Mouse (Mus musculus) lung, adult 2 months (tissue): ENCODE measurements around the gene Klhdc7a. TPM values are rescaled to one million over a fixed set of nuclear protein-coding genes. Genes with fewer than 3 reads are reported as not detected.
A peak's percentile ranks its signal among the peaks of the same experiment; 100 is the strongest.

Experiments
- DNase-seq: peaks from one replicate; pipeline ENCODE4 v3.0.0; 2022
- H3K4me1 ChIP-seq: fragments of 200-500 bp; 2 replicates; pipeline ENCODE4 v1.6.1; 2011; ENCODE audit warnings: low read length; ENCODE audit not compliant: control insufficient read depth, insufficient read depth
- H3K4me3 ChIP-seq: fragments of 200-500 bp; replicated peaks from 2 replicates; pipeline ENCODE3; 2011; ENCODE audit warnings: low read depth, mild to moderate bottlenecking, control low read depth, low read length; ENCODE audit errors: extremely low read depth
- CTCF ChIP-seq: fragments of 200-500 bp; IDR thresholded peaks from 2 replicates; pipeline ENCODE4 v1.5.1; 2011; ENCODE audit warnings: mild to moderate bottlenecking, low read length, control low read depth; ENCODE audit not compliant: insufficient read depth
- POLR2A ChIP-seq: fragments of 200-500 bp; IDR thresholded peaks from 2 replicates; pipeline ENCODE4 v1.6.1; 2011; ENCODE audit warnings: low read depth, mild to moderate bottlenecking, control low read depth, low read length, borderline replicate concordance; ENCODE audit errors: extremely low read depth
- WGBS: fragments of 180-500 bp; shearing (Covaris S2); methylation state at CpG from one replicate; pipeline ENCODE4 v1.1.7; 2018; 5-methylcytosine and 5-hydroxymethylcytosine counted together
- polyA plus RNA-seq: library from polyadenylated mRNA; depleted of rRNA; stranded (reverse); fragments of >200 nt; gene quantifications from 2 replicates; pipeline ENCODE4 v1.2.3, GENCODE M21; 2012

Klhdc7a gene
- polyA plus RNA-seq, 1 experiment: 7.8 TPM

GRCm38 (mm10) chr4:139986913-139987312 lies 19.1 kb upstream of the Klhdc7a start:
- Histone ChIP-seq H3K4me3 (no peak overlapping the region), H3K4me1 (no peaks in the 10 kb centered on the region)
- DNase-seq: no peak
- TF ChIP-seq CTCF: no peak
- no peak for TF ChIP-seq POLR2A
- 55% methylated on average over 7 of the region's 7 CpGs for WGBS

- Histone ChIP-seq H3K4me3 (no peak overlapping the region), H3K4me1 (peaks cover 10% of the 10 kb centered on the region)
- DNase-seq: peak; percentile 23
- 29% methylated on average over 5 of the region's 5 CpGs for WGBS
- TF ChIP-seq POLR2A (no peak), CTCF (no peak)
Observed at GRCm38 (mm10) chr4:139978716-139979115, 10.9 kb upstream of the Klhdc7a start.

- Histone ChIP-seq H3K4me3 (no peak overlapping the region), H3K4me1 (peaks cover 10% of the 10 kb centered on the region)
- no peak for DNase-seq
- TF ChIP-seq CTCF: no peak
- TF ChIP-seq POLR2A: no peak
- 25% methylated on average over 5 of the region's 5 CpGs for WGBS
Observed at GRCm38 (mm10) chr4:139977308-139977781, 9.5 kb upstream of the Klhdc7a start.

- DNase-seq: no peak
- WGBS: 24% methylated on average over 7 of the region's 7 CpGs
Observed at GRCm38 (mm10) chr4:139974506-139974905, 6.7 kb upstream of the Klhdc7a start.

GRCm38 (mm10) chr4:139967475-139967891 lies 343 bp downstream of the Klhdc7a start:
- no peak for TF ChIP-seq CTCF
- TF ChIP-seq POLR2A: peak; percentile 63; the same call in 1 of the 2 replicates
- H3K4me1 ChIP-seq: peaks cover 3% of the 10 kb centered on the region; the same call in 1 of the 2 replicates
- DNase-seq: peak; percentile 66
- WGBS: 25% methylated on average over 10 of the region's 10 CpGs
- peak overlapping the region; percentile 49 for H3K4me3 ChIP-seq

More at GRCm38 (mm10) chr4:139974506-139974905, 6.7 kb upstream of the Klhdc7a start:
- TF ChIP-seq CTCF: no peak
- no peak for TF ChIP-seq POLR2A
- no peak overlapping the region for H3K4me3 ChIP-seq
- H3K4me1 ChIP-seq: peaks cover 10% of the 10 kb centered on the region

GRCm38 (mm10) chr4:139966981-139967380 lies 845 bp downstream of the Klhdc7a start:
- no peak for DNase-seq
- 47% methylated on average over 3 of the region's 3 CpGs for WGBS
- H3K4me3 ChIP-seq: peak overlapping the region; percentile 49

GRCm38 (mm10) chr4:139965596-139966185 lies 2.1 kb downstream of the Klhdc7a start:
- WGBS: 86% methylated on average over 28 of the region's 28 CpGs
- peaks cover 3% of the 10 kb centered on the region; the same call in 1 of the 2 replicates for H3K4me1 ChIP-seq
- no peak for DNase-seq

More at GRCm38 (mm10) chr4:139966981-139967380, 845 bp downstream of the Klhdc7a start:
- TF ChIP-seq POLR2A: no peak
- TF ChIP-seq CTCF: no peak
- peaks cover 3% of the 10 kb centered on the region; the same call in 1 of the 2 replicates for H3K4me1 ChIP-seq

GRCm38 (mm10) chr4:139964406-139964805 lies 3.4 kb downstream of the Klhdc7a start:
- H3K4me3 ChIP-seq: no peak overlapping the region
- peaks cover 3% of the 10 kb centered on the region; the same call in 1 of the 2 replicates for H3K4me1 ChIP-seq
- TF ChIP-seq CTCF (no peak), POLR2A (no peak)
- DNase-seq: no peak
- WGBS: 61% methylated on average over 5 of the region's 5 CpGs

More at GRCm38 (mm10) chr4:139965596-139966185, 2.1 kb downstream of the Klhdc7a start:
- TF ChIP-seq POLR2A (no peak), CTCF (no peak)
- no peak overlapping the region for H3K4me3 ChIP-seq

- 87% methylated on average over 5 of the region's 5 CpGs for WGBS
- no peak for TF ChIP-seq CTCF
- no peak for TF ChIP-seq POLR2A
Observed at GRCm38 (mm10) chr4:139963911-139964310, 3.9 kb downstream of the Klhdc7a start.

GRCm38 (mm10) chr4:139963059-139963458 lies 4.8 kb downstream of the Klhdc7a start:
- WGBS: 51% methylated on average over 8 of the region's 8 CpGs
- DNase-seq: no peak
- Histone ChIP-seq H3K4me3 (no peak overlapping the region), H3K4me1 (peaks cover 3% of the 10 kb centered on the region; the same call in 1 of the 2 replicates)
- TF ChIP-seq POLR2A (no peak), CTCF (no peak)

More at GRCm38 (mm10) chr4:139963911-139964310, 3.9 kb downstream of the Klhdc7a start:
- no peak overlapping the region for H3K4me3 ChIP-seq
- no peak for DNase-seq
- H3K4me1 ChIP-seq: peaks cover 3% of the 10 kb centered on the region; the same call in 1 of the 2 replicates
